Mouse (Mus musculus): ENCODE results near the gene Gm34653.

- TF ChIP-seq CTCF (IDR thresholded peaks at IDR 0.05; ENCODE audit: borderline replicate concordance, insufficient read depth, low read length), result no peak
- TF ChIP-seq POLR2A (IDR thresholded peaks at IDR 0.05; ENCODE audit: low read depth, low read length), result no peak
Observed at GRCm38 (mm10) chr2:34855265-34855664, 22.5 kb downstream of the Gm34653 start.
